Mouse (Mus musculus) adrenal gland (tissue): ENCODE results near the gene Emid1.

Experiments
- intact Hi-C: fragments of 180-260 bp; cut with DNase I; formaldehyde crosslinking; loops from one replicate; pipeline ENCODE4 v1.15.1; 2025
- long read RNA-seq, 2 experiments: library from polyadenylated mRNA; unstranded; transcript quantifications; one replicate each; pipeline ENCODE4 v2.0.0; 2020; ENCODE audit warnings: borderline replicate concordance in 1 of 2; ENCODE audit not compliant: insufficient replicate concordance in 1 of 2

Gene Emid1
- long read RNA-seq, experiment 1, partial matches to known transcripts = 0 of 7 reads
- long read RNA-seq, experiment 1, other reads (novel, unspliced or antisense) = 4 of 7 reads
- long read RNA-seq, experiment 2, transcript Emid1-201 (15 exons, 1,947 nt) = major isoform, 5 of 6 reads
- long read RNA-seq, experiment 2, partial matches to known transcripts = 0 of 6 reads
- long read RNA-seq, experiment 2, other reads (novel, unspliced or antisense) = 1 of 6 reads

GRCm38 (mm10) chr11:5151680-5152337, at the start of gene Emid1:
Gene Emid1, minus strand, starts transcription at chr11:5152257.
- intact Hi-C loops = no loop called here

- intact Hi-C loops = no loop called here
These were observed 47.8 kb upstream of the Emid1 start for GRCm38 (mm10) chr11:5199879-5200278.

- intact Hi-C loops = no loop called here
These were observed 45.0 kb upstream of the Emid1 start for GRCm38 (mm10) chr11:5197068-5197467.

DNA sequence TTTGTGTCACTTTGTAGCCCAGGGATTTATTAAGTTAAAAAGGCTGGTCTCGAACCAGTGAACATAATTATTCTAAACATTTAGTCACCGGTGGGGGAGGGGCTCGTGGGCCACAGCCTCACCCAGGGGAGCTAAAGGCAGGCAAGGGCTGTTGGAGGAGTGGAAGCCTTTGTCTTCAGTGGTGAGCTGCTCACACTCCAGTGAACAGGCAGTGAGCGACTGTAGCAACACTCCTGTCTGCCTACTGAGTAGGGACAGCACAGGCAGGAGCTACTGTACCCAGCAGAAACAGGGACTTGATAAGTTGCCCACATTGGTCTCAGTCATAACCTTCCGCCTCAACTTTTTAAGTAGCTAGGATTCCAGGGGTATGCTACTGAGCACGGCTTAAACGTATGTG, 44.5 kb upstream of the Emid1 start:
- intact Hi-C loops = no loop called here

GRCm38 (mm10) chr11:5193576-5193881, 41.5 kb upstream of the Emid1 start:
- intact Hi-C loops = no loop called here

GRCm38 (mm10) chr11:5192840-5193575, 41.0 kb upstream of the Emid1 start:
- intact Hi-C loops = no loop called here

- intact Hi-C loops = no loop called here
These were observed 40.0 kb upstream of the Emid1 start for GRCm38 (mm10) chr11:5192084-5192516.

DNA sequence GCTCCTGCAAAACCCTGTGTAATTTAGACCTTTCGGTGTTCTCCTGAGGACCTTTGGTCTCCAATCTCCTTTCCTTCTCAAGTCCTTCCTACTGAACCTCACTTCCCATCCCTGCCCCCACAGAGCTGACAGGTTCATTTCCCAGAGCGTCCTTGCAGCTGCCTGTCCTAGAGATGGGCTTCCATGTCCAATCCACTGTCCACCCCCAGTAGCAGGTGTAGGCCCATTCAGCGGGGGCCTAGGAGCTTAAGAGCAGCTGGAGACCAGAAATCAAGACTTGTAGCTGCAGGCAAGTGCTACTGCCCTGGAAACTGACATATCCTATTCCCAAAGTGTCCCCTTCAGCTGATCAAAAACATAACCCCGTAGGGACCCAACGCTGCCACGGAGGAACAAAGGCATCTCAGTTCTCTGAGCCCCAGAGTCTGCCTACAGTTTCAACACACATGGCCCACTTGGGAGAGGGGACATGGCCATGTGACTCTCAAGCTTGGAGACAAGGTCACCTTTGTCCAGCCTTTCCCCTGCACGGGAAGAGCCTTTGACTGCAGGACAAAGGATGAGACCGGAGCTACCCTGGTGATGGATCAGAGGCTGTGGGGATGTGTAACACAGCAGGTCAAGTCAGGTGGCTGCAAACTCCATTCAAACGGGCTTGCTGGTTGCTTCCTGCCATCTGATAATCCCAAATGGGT, 37.3 kb upstream of the Emid1 start:
- intact Hi-C loops = loop anchor here (5.0 kb wide), 1 partner anchor 83 kb away; no protein-coding TSS in a partner anchor

- intact Hi-C loops = loop anchor here (5.0 kb wide), 1 partner anchor 84 kb away; no protein-coding TSS in a partner anchor
These were observed 36.1 kb upstream of the Emid1 start for GRCm38 (mm10) chr11:5188170-5188569.

DNA sequence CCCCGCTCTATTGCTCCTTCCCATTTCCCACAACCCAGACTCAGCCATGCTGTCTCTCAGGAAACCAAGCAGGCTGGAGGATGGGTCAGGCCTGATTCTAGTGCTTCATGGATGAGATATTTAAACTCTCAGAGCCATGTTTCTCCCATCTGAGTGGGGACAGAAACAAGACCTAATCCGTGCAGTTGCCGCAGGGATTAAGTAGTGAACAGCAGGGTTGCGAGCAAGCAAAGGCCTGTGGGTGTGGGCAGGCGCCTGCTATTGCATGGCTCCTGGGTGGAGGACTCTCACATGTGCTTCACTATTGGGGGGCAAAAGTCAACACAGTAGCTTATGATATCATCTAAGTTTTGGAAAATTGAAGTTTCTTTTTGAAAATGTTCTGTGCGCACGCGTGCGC, 32.8 kb upstream of the Emid1 start:
- intact Hi-C loops = loop anchor here (5.0 kb wide), 3 partner anchors 68 to 282 kb away; no protein-coding TSS in a partner anchor

DNA sequence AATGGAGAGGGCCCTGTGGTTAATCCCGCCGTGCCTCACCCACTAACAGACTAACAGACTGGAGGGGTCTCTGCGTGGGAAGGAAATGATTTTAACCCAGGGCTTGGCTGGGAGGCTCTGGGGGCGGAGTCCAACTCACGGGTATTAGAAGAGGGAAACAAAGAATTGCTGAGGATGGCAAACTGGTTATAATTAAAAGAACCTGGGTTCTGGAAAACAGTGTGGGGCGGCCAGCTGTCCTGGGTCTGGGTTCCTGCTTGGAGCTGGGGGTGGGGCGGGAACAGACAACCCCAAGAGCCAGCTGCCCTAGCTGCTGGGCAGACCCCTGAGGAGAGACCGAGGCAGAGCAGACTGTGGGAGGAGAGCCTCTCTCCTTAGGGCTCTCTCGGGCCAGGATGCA, 32.2 kb upstream of the Emid1 start:
- intact Hi-C loops = loop anchor here (5.0 kb wide), 2 partner anchors 67 to 283 kb away; no protein-coding TSS in a partner anchor

DNA sequence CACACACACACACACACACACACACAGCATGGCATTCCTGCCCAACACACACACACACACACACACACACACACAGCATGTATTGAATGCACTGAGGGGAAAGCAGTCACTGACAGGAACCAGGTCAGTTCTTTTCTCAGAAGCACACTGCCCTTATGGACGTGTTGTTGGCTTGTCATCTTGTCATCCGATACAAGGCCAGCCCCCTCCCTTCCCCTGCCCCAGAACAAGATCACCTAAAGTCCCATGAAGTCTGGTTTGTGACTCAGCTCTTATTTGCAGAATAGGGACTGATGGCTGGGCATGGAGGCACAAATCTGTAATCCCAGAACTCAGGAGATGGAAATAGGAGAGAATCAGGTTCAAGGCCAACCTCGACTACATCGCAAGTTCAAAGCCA, 30.8 kb upstream of the Emid1 start:
- intact Hi-C loops = loop anchor here (5.0 kb wide), 2 partner anchors 66 to 284 kb away; no protein-coding TSS in a partner anchor

DNA sequence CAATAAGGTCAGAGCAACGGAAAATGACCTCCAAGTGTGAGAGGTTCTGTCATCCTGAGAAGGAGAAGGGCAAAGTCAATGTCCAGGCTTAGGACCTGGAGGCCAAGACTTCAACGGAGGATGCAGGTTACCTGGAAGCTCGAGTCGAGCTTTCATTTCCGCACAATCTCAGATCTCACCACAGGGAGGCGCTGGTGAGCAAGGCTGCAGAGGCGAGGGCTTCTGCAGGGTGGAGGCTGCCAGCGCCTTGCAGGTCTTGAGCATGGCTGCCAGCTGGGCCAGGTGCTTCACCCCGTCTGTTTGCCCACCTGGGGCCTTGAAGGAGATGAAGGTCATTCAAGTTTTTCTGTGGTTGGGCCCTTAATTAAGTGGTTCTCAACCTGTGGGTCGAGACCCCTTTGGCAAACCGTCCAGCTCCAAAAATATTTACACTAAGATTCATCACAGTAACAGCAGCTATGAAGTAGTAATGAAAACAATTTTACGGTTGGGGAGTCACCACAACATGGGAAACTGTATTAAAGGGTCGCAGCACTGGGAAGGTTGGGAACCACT, 29.9 kb upstream of the Emid1 start:
- intact Hi-C loops = loop anchor here (5.0 kb wide), 2 partner anchors 65 to 285 kb away; no protein-coding TSS in a partner anchor

DNA sequence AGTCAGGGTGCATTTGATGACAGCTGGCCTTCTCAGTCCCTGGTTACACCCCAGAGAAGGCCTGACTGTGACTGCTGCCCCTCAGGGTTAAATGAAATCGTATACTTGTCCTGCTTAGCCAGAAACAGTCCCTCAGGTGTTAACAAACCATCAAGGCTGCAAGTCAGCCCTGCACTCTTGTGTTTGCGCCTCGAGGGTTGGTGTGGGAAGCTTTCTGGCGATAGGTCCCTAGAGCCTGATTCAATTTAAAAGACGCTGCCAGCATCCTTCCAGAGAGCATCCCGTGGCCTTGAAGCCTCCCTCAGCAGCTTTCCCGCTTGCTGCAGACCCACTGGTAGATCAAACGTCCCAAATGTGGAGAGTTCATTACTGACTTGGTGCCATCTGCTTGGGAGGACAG, 27.3 kb upstream of the Emid1 start:
- intact Hi-C loops = no loop called here

GRCm38 (mm10) chr11:5177171-5177570, 25.1 kb upstream of the Emid1 start:
- intact Hi-C loops = no loop called here

DNA sequence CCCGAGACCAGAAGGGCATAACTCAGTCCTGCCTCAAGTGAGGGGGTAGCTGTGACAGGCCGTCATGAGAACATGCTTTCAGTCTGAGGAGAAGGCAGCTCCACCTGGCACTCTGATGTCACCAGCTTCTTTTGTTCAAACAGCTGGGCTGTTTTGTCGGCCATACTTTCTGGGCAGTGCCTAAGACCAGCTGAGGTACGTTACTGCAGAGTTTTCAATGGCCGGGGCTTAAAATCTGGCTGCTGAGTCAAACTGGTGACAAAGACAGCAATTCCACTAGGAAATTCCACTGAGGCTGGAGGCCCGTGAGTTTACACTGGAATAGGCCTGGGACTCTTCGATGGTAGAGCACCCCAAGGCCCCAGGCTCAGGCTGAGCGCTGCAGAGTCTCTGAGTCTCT, 24.6 kb upstream of the Emid1 start:
- intact Hi-C loops = no loop called here

GRCm38 (mm10) chr11:5175866-5176265, 23.8 kb upstream of the Emid1 start:
- intact Hi-C loops = no loop called here

DNA sequence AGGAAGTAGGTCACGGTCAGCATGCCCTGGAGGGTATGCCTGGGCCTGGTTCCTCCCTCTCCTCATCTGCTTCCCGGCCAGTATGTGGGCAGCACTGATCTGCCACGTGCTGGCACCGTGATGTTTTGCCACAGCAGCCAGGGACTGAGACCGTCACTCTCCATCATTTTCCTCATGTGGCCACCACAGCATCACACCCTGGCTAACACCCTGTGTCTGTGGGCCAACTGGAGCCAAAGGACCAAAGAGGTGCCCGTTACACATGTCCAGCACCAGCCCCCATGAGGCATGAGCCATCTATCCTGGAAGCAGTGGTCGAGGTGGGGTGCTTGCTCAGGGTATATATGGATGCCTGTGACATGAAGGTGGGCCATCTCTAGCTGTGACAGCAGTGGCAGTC, 23.1 kb upstream of the Emid1 start:
- intact Hi-C loops = no loop called here

- intact Hi-C loops = no loop called here
These were observed 20.8 kb upstream of the Emid1 start for GRCm38 (mm10) chr11:5172861-5173260.

DNA sequence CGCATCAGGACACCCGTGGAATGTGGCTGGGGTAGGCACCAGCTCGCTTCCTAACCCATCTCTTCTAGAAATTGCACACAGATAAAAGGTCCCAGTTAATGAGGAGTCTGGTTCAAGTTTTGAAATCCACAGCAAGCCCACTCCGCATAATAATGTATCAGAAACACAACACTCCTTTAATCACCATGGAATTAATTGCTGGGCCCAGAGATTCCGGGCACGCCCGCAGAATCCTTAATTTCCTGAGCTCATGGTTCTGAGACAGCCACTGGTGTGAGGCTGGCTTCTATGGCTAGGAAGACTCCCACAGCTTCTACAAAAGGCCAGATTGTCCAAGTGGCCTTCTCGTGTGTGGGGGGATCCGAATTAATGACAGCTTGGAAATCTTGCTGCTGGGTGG, 15.3 kb upstream of the Emid1 start:
- intact Hi-C loops = no loop called here

GRCm38 (mm10) chr11:5165471-5165916, 13.4 kb upstream of the Emid1 start:
- intact Hi-C loops = no loop called here
